Mouse (Mus musculus): ENCODE data around the gene Cytip.

DNA sequence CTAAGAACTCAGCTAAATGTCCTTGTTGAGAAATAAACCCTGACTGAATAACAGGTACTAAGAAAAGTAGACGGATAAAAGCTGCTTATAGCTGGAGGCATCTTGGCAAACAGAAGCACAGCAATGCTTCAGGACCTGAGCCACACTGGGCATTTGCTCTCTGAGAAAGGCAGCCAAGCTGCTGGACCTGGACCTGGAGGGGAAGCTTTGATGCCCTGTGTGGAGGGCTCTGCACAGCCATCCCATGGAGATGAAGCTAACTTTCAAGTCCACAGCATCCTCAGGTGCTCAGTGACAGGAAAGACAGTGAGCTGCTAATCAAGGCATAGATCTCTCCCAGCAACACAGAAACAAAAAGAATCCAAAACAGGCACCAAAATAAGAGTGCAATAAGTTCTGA, 54.8 kb downstream of the Cytip start:
- TF ChIP-seq CTCF (IDR thresholded peaks at IDR 0.05; ENCODE audit: control insufficient read depth, insufficient read depth, insufficient replicate concordance, low read depth, low read length) (no peak), POLR2A (IDR thresholded peaks at IDR 0.05; ENCODE audit: control insufficient read depth, low read depth, low read length) (no peak)
